Mouse (Mus musculus): ENCODE data around the gene Fbxo9. TPM values are rescaled to one million over a fixed set of nuclear protein-coding genes. Genes with fewer than 3 reads are reported as not detected.

Gene Fbxo9
- 44.6 TPM for total RNA-seq (2023)

GRCm38 (mm10) chr9:78108796-78109239 is at the start of gene Fbxo9, which contains the start of gene Ick:
Gene Fbxo9, minus strand, starts transcription at chr9:78109065.
Gene Ick, plus strand, starts transcription at chr9:78109192.

GRCm38 (mm10) chr9:78051677-78052076 is 57.2 kb downstream of the Fbxo9 start, which contains the start of gene Gcm1:
Gene Gcm1, plus strand, starts transcription at chr9:78051924.

Other genes starting within 250 kb of the Fbxo9 start
- 111 TPM for gene Elovl5, start 191.7 kb downstream of the Fbxo9 start, total RNA-seq (2023)
- gene Gcm1, start 57.1 kb downstream of the Fbxo9 start, total RNA-seq (2023), result not detected
- gene Ick, start 127 bp upstream of the Fbxo9 start, total RNA-seq (2023), result 6.9 TPM
- 0.73 TPM for gene Gsta4, start 73.7 kb upstream of the Fbxo9 start, total RNA-seq (2023)
- gene Gsta1, start 121.6 kb upstream of the Fbxo9 start, total RNA-seq (2023), result not detected
- gene Gm3776, start 148.1 kb upstream of the Fbxo9 start, total RNA-seq (2023), result not detected
- not detected for gene Gm10639, start 180.9 kb upstream of the Fbxo9 start, total RNA-seq (2023)
- gene Omt2a, start 205.7 kb upstream of the Fbxo9 start, total RNA-seq (2023), result not detected
- gene Omt2b, start 218.5 kb upstream of the Fbxo9 start, total RNA-seq (2023), result not detected
- gene Gsta2, start 246.7 kb upstream of the Fbxo9 start, total RNA-seq (2023), result not detected